Mouse (Mus musculus): ENCODE data around the gene Olfr1018. TPM values are rescaled to one million over a fixed set of nuclear protein-coding genes. Genes with fewer than 3 reads are reported as not detected.

The Olfr1018 gene
- not detected for polyA plus RNA-seq (2015; fragmentation: Illumina TruSeq; extraction: RNeasy Lipid Tissue Mini Kit (QIAGEN cat#74804); ENCODE audit: insufficient read depth, low read depth, low replicate concordance)

GRCm38 (mm10) chr2:85818179-85818578 is at the start of gene Olfr1018:
Gene Olfr1018, plus strand, starts transcription at chr2:85818479.

DNA sequence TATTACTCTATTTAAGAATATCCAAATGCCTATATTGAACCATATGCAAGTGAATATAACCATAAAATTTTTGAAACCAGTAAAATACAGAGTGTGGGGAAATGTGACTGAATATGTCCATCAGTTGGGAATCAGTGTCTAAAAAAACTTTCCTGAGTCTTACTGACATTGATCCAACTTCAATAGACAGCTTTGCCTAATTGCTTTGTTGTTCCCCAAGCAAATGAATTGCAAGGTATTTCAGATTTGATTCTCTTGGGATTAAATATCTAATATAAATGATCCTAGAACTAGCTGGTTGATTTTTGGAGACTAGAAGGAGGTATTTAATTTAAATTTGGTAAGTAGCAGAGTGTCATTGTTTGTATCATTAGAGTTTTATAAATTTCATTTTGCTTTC is 45.9 kb upstream of the Olfr1018 start, which contains the start of gene Olfr1014:
Olfr1014 (plus strand) TSS at position 301 of the 400 bp plus-strand sequence.

DNA sequence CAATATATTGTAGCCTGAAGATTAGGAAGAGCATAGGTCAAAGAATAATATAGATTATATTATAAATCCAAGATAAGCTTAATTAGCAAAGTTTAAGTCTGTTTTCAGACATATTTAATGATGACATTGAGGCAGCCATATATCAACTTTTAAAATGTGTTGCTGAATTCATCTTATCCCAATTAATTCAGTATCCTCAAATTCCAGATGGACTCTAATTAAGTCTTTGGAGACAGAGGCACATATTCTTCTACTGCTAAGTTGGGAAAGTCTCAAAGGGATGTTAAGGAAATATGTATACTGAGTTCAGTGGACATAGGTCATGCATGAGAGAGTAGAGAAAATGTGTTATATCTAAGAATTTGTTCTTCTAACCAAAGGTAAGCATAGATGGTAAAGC is 36.6 kb upstream of the Olfr1018 start, which contains the start of gene Olfr1015:
Olfr1015 (plus strand) TSS at position 301 of the 400 bp plus-strand sequence.

GRCm38 (mm10) chr2:85802444-85802843 is 15.8 kb upstream of the Olfr1018 start, which contains the start of gene Olfr1016:
Gene Olfr1016, minus strand, starts transcription at chr2:85802544.

DNA sequence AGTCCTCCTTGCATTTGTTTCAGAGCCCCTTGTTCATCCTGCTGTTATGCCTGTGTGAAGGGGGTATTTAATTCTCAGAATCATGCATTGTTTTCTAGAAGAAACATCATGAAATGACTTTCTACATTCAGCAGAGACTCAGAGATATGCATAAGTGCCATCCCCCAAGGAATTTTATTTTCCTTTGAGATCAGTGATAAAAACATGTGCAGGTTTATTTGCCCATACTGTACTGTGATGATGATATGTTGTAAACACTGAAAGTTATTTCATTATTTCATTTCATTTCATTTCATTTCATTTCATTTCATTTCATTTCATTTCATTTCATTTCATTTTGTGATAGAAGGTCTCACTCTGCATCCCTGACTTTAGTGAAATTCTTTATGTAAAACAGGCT is 27.1 kb downstream of the Olfr1018 start, which contains the start of gene Olfr1019:
Olfr1019 (minus strand) TSS at position 101 of the 400 bp plus-strand sequence.

DNA sequence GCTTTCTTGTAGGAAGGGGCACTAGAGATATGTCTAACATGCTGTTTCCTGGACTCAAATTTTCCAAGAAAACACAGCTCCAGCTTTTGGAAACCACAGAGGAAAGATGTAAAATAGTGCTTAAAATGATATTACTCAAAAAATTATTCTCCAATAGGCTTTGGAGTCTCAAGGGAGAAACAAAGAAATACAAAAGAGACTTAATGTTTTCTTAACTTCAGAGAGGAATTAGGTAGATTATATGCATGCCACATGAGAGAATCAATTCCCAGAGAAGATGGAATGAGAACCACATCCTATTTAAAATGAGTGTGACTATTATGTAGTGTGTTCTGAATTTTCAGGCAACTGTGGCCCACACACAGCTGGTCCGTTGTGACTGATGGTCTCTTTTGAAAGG is 28.5 kb downstream of the Olfr1018 start, which contains the start of gene Olfr1020:
Olfr1020 (plus strand) TSS at position 301 of the 400 bp plus-strand sequence.

GRCm38 (mm10) chr2:85868294-85868693 is 50.0 kb downstream of the Olfr1018 start, which contains the start of gene Olfr1022:
Gene Olfr1022, plus strand, starts transcription at chr2:85868594.

Other genes with a start within 250 kb of the Olfr1018 start
- not detected for gene Olfr996, start 239.3 kb upstream of the Olfr1018 start, polyA plus RNA-seq (2015; fragmentation: Illumina TruSeq; extraction: RNeasy Lipid Tissue Mini Kit (QIAGEN cat#74804); ENCODE audit: insufficient read depth, low read depth, low replicate concordance)
- gene Olfr998, start 229.5 kb upstream of the Olfr1018 start, polyA plus RNA-seq (2015; fragmentation: Illumina TruSeq; extraction: RNeasy Lipid Tissue Mini Kit (QIAGEN cat#74804); ENCODE audit: insufficient read depth, low read depth, low replicate concordance): not detected
- not detected for gene Olfr1000, start 206.6 kb upstream of the Olfr1018 start, polyA plus RNA-seq (2015; fragmentation: Illumina TruSeq; extraction: RNeasy Lipid Tissue Mini Kit (QIAGEN cat#74804); ENCODE audit: insufficient read depth, low read depth, low replicate concordance)
- gene Olfr1002, start 167.8 kb upstream of the Olfr1018 start, polyA plus RNA-seq (2015; fragmentation: Illumina TruSeq; extraction: RNeasy Lipid Tissue Mini Kit (QIAGEN cat#74804); ENCODE audit: insufficient read depth, low read depth, low replicate concordance): not detected
- not detected for gene Olfr154, start 154.0 kb upstream of the Olfr1018 start, polyA plus RNA-seq (2015; fragmentation: Illumina TruSeq; extraction: RNeasy Lipid Tissue Mini Kit (QIAGEN cat#74804); ENCODE audit: insufficient read depth, low read depth, low replicate concordance)
- gene Olfr1006, start 139.7 kb upstream of the Olfr1018 start, polyA plus RNA-seq (2015; fragmentation: Illumina TruSeq; extraction: RNeasy Lipid Tissue Mini Kit (QIAGEN cat#74804); ENCODE audit: insufficient read depth, low read depth, low replicate concordance): not detected
- gene Olfr1008, start 129.0 kb upstream of the Olfr1018 start, polyA plus RNA-seq (2015; fragmentation: Illumina TruSeq; extraction: RNeasy Lipid Tissue Mini Kit (QIAGEN cat#74804); ENCODE audit: insufficient read depth, low read depth, low replicate concordance): not detected
- gene Olfr1009, start 103.1 kb upstream of the Olfr1018 start, polyA plus RNA-seq (2015; fragmentation: Illumina TruSeq; extraction: RNeasy Lipid Tissue Mini Kit (QIAGEN cat#74804); ENCODE audit: insufficient read depth, low read depth, low replicate concordance): not detected
- gene Olfr1012, start 55.7 kb upstream of the Olfr1018 start, polyA plus RNA-seq (2015; fragmentation: Illumina TruSeq; extraction: RNeasy Lipid Tissue Mini Kit (QIAGEN cat#74804); ENCODE audit: insufficient read depth, low read depth, low replicate concordance): not detected
- gene Olfr1013, start 51.4 kb upstream of the Olfr1018 start, polyA plus RNA-seq (2015; fragmentation: Illumina TruSeq; extraction: RNeasy Lipid Tissue Mini Kit (QIAGEN cat#74804); ENCODE audit: insufficient read depth, low read depth, low replicate concordance): not detected
- gene Olfr1014, start 45.8 kb upstream of the Olfr1018 start, polyA plus RNA-seq (2015; fragmentation: Illumina TruSeq; extraction: RNeasy Lipid Tissue Mini Kit (QIAGEN cat#74804); ENCODE audit: insufficient read depth, low read depth, low replicate concordance): not detected
- gene Olfr1015, start 36.5 kb upstream of the Olfr1018 start, polyA plus RNA-seq (2015; fragmentation: Illumina TruSeq; extraction: RNeasy Lipid Tissue Mini Kit (QIAGEN cat#74804); ENCODE audit: insufficient read depth, low read depth, low replicate concordance): not detected
- gene Olfr1016, start 15.9 kb upstream of the Olfr1018 start, polyA plus RNA-seq (2015; fragmentation: Illumina TruSeq; extraction: RNeasy Lipid Tissue Mini Kit (QIAGEN cat#74804); ENCODE audit: insufficient read depth, low read depth, low replicate concordance): not detected
- not detected for gene Olfr1019, start 27.0 kb downstream of the Olfr1018 start, polyA plus RNA-seq (2015; fragmentation: Illumina TruSeq; extraction: RNeasy Lipid Tissue Mini Kit (QIAGEN cat#74804); ENCODE audit: insufficient read depth, low read depth, low replicate concordance)
- not detected for gene Olfr1020, start 28.6 kb downstream of the Olfr1018 start, polyA plus RNA-seq (2015; fragmentation: Illumina TruSeq; extraction: RNeasy Lipid Tissue Mini Kit (QIAGEN cat#74804); ENCODE audit: insufficient read depth, low read depth, low replicate concordance)
- gene Olfr1022, start 50.1 kb downstream of the Olfr1018 start, polyA plus RNA-seq (2015; fragmentation: Illumina TruSeq; extraction: RNeasy Lipid Tissue Mini Kit (QIAGEN cat#74804); ENCODE audit: insufficient read depth, low read depth, low replicate concordance): not detected
- not detected for gene Olfr1023, start 67.2 kb downstream of the Olfr1018 start, polyA plus RNA-seq (2015; fragmentation: Illumina TruSeq; extraction: RNeasy Lipid Tissue Mini Kit (QIAGEN cat#74804); ENCODE audit: insufficient read depth, low read depth, low replicate concordance)
- gene Olfr1024, start 86.6 kb downstream of the Olfr1018 start, polyA plus RNA-seq (2015; fragmentation: Illumina TruSeq; extraction: RNeasy Lipid Tissue Mini Kit (QIAGEN cat#74804); ENCODE audit: insufficient read depth, low read depth, low replicate concordance): not detected
- not detected for gene Olfr1025-ps1, start 96.7 kb downstream of the Olfr1018 start, polyA plus RNA-seq (2015; fragmentation: Illumina TruSeq; extraction: RNeasy Lipid Tissue Mini Kit (QIAGEN cat#74804); ENCODE audit: insufficient read depth, low read depth, low replicate concordance)
- not detected for gene Olfr1026, start 103.1 kb downstream of the Olfr1018 start, polyA plus RNA-seq (2015; fragmentation: Illumina TruSeq; extraction: RNeasy Lipid Tissue Mini Kit (QIAGEN cat#74804); ENCODE audit: insufficient read depth, low read depth, low replicate concordance)
- gene Olfr1028, start 132.0 kb downstream of the Olfr1018 start, polyA plus RNA-seq (2015; fragmentation: Illumina TruSeq; extraction: RNeasy Lipid Tissue Mini Kit (QIAGEN cat#74804); ENCODE audit: insufficient read depth, low read depth, low replicate concordance): not detected
- not detected for gene Olfr1029, start 155.4 kb downstream of the Olfr1018 start, polyA plus RNA-seq (2015; fragmentation: Illumina TruSeq; extraction: RNeasy Lipid Tissue Mini Kit (QIAGEN cat#74804); ENCODE audit: insufficient read depth, low read depth, low replicate concordance)
- not detected for gene Olfr1030, start 160.8 kb downstream of the Olfr1018 start, polyA plus RNA-seq (2015; fragmentation: Illumina TruSeq; extraction: RNeasy Lipid Tissue Mini Kit (QIAGEN cat#74804); ENCODE audit: insufficient read depth, low read depth, low replicate concordance)
- not detected for gene Olfr1031, start 171.8 kb downstream of the Olfr1018 start, polyA plus RNA-seq (2015; fragmentation: Illumina TruSeq; extraction: RNeasy Lipid Tissue Mini Kit (QIAGEN cat#74804); ENCODE audit: insufficient read depth, low read depth, low replicate concordance)
- gene Olfr1032, start 187.1 kb downstream of the Olfr1018 start, polyA plus RNA-seq (2015; fragmentation: Illumina TruSeq; extraction: RNeasy Lipid Tissue Mini Kit (QIAGEN cat#74804); ENCODE audit: insufficient read depth, low read depth, low replicate concordance): not detected
- gene Olfr1033, start 202.2 kb downstream of the Olfr1018 start, polyA plus RNA-seq (2015; fragmentation: Illumina TruSeq; extraction: RNeasy Lipid Tissue Mini Kit (QIAGEN cat#74804); ENCODE audit: insufficient read depth, low read depth, low replicate concordance): 0.72 TPM
- gene Olfr1034, start 227.4 kb downstream of the Olfr1018 start, polyA plus RNA-seq (2015; fragmentation: Illumina TruSeq; extraction: RNeasy Lipid Tissue Mini Kit (QIAGEN cat#74804); ENCODE audit: insufficient read depth, low read depth, low replicate concordance): 0.17 TPM